Comparison of ENCODE assay signal across 12 mouse cellular contexts in the genomic region with DNA sequence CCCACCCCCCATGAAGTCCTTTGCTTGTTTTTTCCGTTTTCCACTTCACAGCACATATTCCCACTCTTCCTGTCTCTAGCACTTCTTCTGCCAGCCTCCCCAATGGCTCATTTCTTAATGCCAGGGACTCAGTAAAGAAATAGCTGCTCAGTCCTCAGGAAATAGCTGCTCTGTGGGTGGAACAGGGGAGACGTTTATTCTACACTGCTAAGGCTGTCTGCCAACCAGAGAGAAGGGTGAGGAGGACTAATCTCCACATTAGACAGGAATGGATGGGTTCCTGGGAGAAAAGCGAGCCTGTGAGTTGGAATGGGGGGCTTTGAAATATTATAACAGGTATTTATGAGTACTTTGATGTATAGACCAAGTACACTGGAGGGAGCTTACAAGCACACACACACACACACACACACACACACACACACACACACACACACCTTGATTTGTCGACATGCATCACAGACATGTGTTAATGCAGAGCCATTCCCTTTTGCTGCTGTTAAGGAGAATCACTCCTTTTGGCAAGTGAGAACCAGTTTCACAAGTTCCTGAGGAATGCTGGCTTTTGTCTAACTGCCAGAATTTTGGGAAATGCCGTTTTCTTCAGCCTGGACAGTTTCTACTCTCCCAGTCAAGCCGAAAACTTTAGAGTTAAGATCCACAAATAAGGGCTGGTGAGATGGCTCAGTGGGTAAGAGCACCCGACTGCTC. TPM values are rescaled to one million over a fixed set of nuclear protein-coding genes. Genes with fewer than 3 reads are reported as not detected.
DNase-seq lines count a peak whose midpoint lies in the region; ATAC-seq lines count a peak whose summit lies in the region.
"Had no signal": no experiment of that assay in that cellular context is flagged by ENCODE, and none has a peak within 500 bp of the region (broad histone marks: within the 10 kb centered on the region; RNA-seq: fewer than 3 reads in every experiment).

No protein-coding gene starts in this region.

- H3K27ac ChIP-seq in limb, embryonic 13.5 days = peak overlapping the region; percentile 69
- H3K27ac ChIP-seq: hindbrain, postnatal 0 days had no signal

- no peak overlapping the region; the same call in 1 of the 2 replicates for H3K4me2 ChIP-seq in limb, embryonic 13.5 days (replicated peaks)
- H3K4me2 ChIP-seq: liver, embryonic 11.5 days; midbrain, embryonic 11.5 days had no signal

- H3K9me3 ChIP-seq in limb, embryonic 13.5 days = no peaks in the 10 kb centered on the region

- ATAC-seq in limb, embryonic 13.5 days (ENCODE audit: low FRiP score, low read depth) = peak; percentile 84; the same call in 1 of the 2 replicates
- ATAC-seq: hindbrain, postnatal 0 days had no signal

- peak; percentile 5 to 53 for DNase-seq in frontal cortex, adult 2 months (ENCODE audit: extremely low spot score in 1 of 2, low spot score in 1 of 2)
- DNase-seq in frontal cortex, postnatal 14 days (ENCODE audit: low spot score in 2 of 2) = no peak
- DNase-seq in right cerebral cortex, adult 18-20 months = peak; percentile 27
- no peak for DNase-seq in right cerebral cortex, postnatal 4 days
- DNase-seq in telencephalon, adult 2 months (ENCODE audit: low read depth, low spot score) = peak; percentile 27
- DNase-seq in thymus, postnatal 14 days = no peak
- DNase-seq in thymus, postnatal 4 days = no peak
- DNase-seq: cerebellum, postnatal 36 days had no signal

- no peak overlapping the region for H3K4me3 ChIP-seq in limb, embryonic 13.5 days

- H3K4me1 ChIP-seq in limb, embryonic 13.5 days = peaks cover 4% of the 10 kb centered on the region; the same call in 1 of the 2 replicates

- no peaks in the 10 kb centered on the region for H3K27me3 ChIP-seq in limb, embryonic 13.5 days

- H3K36me3 ChIP-seq in limb, embryonic 13.5 days = no peaks in the 10 kb centered on the region

- H3K9ac ChIP-seq in limb, embryonic 13.5 days = no peak overlapping the region

- WGBS in limb, embryonic 13.5 days = 30% methylated on average over 7 of the region's 7 CpGs

RNA-seq across cellular contexts. Expression of gene Ddc, which starts 9.9 kb away (rescaled TPM):
- 8.3 and 9.4 TPM in 2 replicates for polyA plus RNA-seq in frontal cortex, adult 2 months (2012; rRNA removed)
- polyA plus RNA-seq in limb, embryonic 13.5 days (2015; fragmentation: Nextera tagmentation; extraction: Ambion mirVana) = 16.8 and 18.4 TPM in 2 replicates

Comparison
In these comparisons a context has a peak if more than half of its experiments do, and no peak if none do; other contexts are left out.
1. DNase-seq: peak in frontal cortex, adult 2 months (2 of 2), right cerebral cortex, adult 18-20 months (single experiment) and telencephalon, adult 2 months (single experiment); none in frontal cortex, postnatal 14 days (0 of 2), right cerebral cortex, postnatal 4 days (single experiment), thymus, postnatal 14 days (single experiment) and thymus, postnatal 4 days (single experiment).